Mouse (Mus musculus): Measurements from ENCODE around the gene Gngt2.

- peak; percentile 92 for TF ChIP-seq CTCF (IDR thresholded peaks at IDR 0.05; ENCODE audit: insufficient read depth, low read length)
- TF ChIP-seq POLR2A (IDR thresholded peaks at IDR 0.05; ENCODE audit: borderline replicate concordance, extremely low read depth, low read depth, low read length): no peak
These were observed 39.3 kb downstream of the Gngt2 start for GRCm38 (mm10) chr11:95876296-95876695.

Measured in lung, adult 2 months (tissue).